Mouse (Mus musculus) fibroblast of lung, adult 2 months (primary cell): ENCODE measurements around the gene Tcte1.

ENCODE experiments used
- DNase-seq: peaks from one replicate; pipeline ENCODE4 v3.0.0-alpha.2; 2011; ENCODE audit warnings: low read depth

The Tcte1 gene

DNA sequence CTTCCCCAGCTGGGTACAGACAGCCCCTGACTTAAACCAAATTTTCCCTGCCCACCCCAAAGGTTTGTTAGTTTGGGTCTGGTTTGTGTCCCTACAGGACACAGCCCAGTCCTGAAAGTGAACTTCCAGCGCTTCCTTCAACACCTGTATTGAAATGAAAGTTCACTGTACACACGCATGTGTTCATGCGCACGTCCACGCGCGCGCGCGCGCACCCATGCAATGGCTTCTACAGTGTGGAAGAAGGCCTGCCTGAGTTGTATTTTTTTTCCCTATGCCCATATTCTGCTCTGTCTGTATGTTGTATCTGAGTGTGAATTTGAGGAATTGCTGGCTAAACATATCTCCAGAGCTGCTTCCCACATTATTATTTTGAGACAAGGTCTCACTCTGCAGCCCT is 41.9 kb downstream of the Tcte1 start:
- no peak for DNase-seq

DNA sequence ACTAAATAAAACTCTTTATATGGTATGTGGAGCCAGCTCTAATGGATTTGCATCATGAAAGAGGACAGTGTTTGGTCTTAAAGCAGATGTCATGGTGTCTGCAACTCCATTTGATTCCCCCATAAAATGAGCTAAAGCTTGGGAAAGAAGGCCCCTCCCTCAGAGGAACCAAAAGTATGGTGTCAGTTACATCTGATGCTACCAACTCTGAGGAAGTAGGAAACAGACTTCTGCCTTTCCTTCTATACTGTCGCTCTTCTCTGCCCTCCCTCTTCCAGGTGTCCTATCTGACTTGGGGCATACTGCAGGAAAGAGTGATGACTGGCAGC is 42.8 kb downstream of the Tcte1 start:
- no peak for DNase-seq

DNA sequence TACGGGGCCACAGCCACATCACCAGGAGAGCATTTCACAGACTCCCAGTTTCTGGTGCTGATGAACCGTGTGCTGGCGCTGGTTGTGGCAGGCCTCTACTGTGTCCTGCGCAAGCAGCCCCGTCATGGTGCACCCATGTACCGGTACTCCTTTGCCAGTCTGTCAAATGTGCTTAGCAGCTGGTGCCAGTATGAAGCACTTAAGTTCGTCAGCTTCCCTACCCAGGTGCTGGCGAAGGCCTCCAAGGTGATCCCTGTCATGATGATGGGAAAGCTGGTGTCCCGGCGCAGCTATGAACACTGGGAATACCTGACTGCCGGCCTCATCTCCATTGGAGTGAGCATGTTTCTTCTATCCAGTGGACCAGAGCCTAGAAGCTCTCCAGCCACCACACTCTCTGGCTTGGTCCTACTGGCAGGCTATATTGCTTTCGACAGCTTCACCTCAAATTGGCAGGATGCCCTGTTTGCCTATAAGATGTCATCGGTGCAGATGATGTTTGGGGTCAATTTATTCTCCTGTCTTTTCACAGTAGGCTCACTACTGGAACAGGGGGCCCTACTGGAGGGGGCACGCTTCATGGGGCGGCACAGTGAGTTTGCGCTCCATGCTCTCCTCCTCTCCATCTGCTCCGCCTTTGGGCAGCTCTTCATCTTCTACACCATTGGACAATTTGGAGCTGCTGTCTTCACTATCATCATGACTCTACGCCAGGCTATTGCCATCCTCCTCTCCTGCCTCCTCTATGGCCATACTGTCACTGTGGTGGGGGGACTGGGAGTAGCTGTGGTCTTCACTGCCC is 43.3 kb downstream of the Tcte1 start:
- no peak for DNase-seq

DNA sequence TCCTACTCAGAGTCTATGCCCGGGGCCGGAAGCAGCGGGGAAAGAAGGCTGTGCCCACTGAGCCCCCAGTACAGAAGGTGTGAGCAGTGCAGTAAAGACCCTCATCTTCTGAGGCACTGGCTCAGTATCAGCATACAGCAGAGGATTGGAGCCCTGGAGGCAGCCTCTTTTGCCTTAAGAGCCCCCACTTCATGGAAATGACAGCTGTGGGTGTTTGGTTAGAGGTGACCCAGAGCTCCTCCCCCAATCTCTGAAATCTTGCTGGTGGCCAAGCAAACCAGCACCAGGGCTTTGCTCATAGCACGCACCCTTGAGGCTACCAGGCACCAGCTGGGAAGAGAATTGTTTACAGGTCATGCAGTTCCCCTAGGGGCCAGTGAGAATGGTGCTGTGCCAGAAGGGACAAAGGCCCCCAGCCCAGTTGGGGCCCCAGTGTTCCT is 43.9 kb downstream of the Tcte1 start:
- no peak for DNase-seq

DNA sequence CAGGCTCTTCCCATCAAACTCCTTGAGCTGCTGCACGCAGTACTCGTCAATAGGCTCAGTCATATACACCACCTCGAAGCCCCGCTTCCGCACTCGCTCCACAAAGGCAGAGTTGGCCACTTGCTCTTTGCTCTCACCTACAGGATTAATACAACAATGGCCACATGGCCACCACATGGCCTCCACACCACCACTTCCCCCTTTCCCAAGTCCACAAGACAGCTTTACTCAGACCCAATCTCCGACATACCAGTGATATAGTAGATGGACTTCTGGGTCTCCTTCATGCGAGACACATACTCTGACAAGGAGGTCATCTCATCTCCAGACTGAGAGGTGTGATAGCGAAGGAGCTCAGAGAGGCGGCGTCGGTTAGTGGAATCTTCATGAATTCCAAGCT is 45.8 kb downstream of the Tcte1 start:
- DNase-seq, result no peak

DNA sequence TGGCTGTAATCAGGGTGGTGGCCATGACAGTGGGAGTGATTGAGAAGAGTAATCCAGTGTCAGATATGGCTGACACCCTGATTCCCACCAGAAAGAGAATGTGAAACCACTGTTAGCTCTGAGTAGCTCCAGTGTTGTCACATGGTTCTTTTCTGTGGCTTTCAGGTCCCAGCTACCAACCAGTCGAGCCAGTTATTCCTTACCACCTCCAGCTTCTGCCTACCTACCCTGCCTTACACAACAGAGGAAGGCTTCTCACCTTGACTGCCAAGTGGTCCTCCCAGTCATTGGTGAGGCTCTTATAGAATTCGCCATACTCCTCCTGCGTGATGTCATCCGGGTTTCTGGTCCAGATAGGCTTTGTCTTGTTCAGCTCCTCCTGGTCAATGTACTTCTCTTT is 46.8 kb downstream of the Tcte1 start:
- no peak for DNase-seq

DNA sequence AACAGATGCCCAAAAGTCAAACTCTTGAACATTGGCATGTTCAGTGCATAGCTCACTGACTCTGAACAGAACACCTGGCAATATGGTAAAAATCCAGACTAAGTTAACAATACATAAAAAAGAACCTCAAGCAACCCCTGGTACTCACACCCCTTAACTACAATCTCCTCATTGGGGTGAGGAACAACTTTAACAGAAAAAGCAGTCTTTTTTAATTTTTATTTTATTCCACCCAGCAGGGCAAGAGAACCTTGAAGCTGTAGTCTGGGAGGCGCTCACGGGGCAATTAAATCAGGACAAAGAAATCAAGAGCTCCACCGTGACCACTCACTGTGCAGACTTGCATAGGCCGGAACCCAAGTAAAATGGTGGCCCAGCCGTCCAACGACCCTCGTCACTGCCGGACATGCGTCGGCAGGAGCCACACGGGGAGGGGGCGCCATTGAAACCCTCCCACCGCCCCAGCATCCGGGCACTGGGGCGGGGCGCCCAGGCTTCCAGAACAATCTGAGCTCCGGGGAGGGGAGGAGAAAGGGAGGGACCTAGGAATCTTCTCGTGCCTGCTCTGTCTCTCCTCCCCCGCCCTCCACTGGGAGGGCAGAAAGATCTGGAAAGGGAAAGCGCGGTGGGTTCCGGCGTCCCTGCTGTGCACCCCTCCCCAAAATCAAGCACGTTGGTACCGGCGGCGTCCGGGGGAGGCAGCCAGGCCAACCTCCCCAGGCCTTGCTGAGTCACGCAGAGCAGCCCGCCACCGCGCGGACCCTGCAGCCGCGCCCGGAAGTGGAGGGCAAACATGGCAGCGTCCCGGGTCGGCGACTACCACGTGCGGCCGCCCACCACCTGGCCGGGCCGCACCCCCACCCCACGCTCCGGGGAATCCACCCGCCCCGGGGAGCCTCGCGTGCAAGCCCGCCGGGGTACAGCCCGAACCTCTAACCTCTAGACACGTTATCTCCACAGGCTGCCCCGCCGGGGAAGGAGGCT is 49.2 kb downstream of the Tcte1 start:
- DNase-seq, result no peak

DNA sequence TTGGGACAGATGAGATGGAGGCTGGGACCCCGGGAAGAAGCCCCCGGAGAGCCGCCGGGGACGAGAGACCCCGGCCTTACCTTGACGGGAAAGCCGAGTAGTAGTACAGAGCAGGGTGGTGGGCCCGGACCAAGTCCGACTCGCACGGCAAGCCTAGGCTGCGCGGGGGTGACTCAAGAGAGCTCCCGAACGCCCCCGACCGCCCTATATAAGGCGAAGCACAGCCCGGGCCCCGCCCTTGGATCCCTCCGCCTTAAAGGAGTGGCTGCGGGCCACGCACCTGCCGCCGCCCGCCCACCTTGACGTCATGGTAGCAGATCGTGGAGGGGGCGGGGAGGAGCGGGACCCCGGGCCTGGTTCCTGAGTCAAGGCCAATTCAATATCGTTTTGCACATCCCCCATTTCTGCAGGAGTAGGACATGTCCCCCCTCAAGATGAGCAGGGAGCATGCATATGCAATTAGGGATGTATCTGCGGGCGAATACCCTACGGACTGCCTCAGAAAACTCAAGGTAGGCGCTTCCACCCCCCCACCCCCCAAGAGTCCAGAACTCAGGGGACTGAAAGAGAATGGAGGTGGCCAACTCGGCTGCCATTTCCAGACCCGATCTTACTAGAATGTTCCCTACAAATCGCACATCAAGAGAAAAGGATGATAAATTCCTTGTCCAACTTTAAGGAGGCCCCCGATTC is 50.0 kb downstream of the Tcte1 start, which contains the start of gene Hsp90ab1:
Gene Hsp90ab1 (minus strand): TSS at position 185 of the 693 bp plus-strand sequence.
- DNase-seq, result peak; percentile 70

DNA sequence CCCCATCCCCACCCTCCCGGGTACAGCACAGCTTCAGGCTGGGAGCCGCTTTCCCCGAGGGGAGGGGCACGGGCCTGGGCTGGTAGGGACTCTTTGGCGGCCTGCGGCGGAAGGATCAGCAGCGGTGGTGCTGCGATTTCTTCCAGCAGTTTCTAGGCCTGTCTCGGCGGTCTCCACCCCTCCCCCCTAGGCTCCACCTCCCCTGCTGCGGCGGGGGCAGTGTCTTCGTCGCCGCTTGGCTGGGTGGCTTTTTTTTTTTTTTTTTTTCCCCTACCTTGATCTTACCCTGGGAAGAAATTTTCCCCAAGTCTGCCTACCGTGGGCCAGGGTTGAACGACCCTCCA is 50.5 kb downstream of the Tcte1 start:
- DNase-seq, result peak; percentile 69

DNA sequence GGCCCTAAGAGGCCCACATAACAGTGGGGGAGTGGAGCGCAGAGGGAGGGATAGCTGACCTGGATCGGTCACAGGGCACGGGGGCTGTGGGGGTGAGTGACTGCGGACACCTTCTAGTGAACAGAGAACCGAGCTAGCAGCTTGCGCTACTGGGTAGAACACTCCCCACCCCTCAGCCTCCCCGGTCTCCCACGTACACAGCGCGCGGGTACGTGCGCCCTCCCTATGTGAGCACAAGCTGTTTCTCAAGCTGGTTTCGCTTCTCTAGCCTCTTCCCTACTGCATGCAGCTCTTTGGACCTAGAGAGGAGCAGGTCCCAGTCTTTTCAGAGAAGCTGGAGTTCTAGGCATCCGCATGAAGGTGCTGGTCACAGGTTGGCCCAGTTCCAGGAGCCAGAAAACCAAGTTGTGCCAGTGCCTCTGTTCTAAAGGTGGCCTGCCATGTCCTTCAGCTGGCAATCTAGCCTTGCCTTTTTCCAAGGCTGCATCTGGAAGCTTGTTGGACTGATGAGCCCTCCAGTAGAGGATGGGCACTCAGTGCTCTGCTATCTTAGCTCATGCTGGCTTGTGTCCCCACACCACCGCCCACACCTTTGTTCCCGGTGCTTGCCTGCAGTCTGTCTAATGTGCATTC is 51.0 kb downstream of the Tcte1 start:
- no peak for DNase-seq

DNA sequence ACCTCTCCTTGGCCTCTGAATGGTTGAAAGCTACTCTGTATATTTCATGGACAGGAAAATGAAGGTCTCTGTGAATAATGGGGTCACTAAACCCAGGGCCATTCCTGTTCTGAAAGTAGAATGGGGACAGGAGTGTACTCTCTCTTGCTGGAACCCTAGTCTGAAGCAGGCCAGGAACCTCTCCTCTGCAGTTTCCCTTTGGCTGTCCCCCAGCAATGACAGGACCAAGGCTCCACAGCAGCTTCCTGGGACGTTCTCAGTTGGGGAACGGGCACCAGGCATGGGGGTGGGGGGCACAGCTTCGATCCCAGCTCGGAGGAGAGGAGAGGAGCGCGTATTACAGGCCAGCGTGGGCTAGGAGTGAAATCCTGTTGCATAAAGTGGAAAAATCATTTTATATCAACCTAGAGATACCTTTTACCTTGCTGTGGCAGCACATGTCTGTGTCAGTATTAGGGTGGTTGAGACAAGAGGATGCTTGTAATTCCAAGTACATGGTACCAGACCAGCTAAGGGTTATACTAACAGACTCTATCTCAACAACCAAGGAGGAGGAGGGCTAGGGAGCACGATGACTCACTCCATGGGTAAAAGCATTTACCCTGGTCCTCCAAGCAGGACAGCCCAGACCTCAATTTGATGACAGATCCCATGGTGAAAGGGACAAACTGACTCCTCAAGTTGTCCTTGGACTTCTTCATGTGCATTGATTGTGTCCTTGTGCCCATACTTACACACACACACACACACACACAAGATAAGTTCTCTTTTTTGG is 52.1 kb downstream of the Tcte1 start:
- DNase-seq, result no peak

DNA sequence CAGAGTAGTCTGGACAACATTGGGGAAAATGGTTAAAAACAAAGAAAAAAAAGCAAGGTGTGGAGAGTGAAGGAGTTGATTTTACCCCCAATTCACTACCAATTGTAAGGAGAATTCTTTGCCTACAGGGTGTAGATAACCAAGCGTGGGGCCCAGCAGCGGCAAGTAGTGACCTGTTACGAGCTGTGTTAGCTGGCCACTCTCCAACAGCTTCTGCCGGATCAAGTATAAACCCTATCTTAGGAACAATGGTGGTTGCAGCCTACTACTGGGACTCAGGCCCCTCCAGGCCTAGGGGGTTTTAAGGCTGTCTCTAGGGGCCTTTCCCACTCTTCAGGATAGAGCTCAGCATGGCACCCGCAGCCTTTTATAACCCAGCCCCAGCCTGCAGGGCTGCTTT is 55.0 kb downstream of the Tcte1 start:
- no peak for DNase-seq

DNA sequence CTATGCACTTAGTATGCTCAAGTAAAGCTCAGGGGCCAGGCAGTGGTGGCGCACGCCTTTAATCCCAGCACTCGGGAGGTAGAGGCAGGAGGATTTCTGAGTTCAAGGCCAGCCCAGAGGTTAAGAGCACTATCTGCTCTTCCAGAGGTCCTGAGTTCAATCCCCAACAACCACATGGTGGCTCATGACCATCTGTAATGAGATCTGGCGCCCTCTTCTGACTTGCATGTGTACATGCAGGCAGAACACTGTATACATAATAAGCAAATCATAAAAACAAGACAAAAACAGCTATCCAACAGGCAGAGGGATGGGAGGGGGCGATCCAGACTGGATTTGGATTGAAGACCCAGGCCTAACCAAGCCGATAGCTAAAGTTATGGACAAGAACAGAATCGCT is 55.6 kb downstream of the Tcte1 start:
- DNase-seq, result no peak

DNA sequence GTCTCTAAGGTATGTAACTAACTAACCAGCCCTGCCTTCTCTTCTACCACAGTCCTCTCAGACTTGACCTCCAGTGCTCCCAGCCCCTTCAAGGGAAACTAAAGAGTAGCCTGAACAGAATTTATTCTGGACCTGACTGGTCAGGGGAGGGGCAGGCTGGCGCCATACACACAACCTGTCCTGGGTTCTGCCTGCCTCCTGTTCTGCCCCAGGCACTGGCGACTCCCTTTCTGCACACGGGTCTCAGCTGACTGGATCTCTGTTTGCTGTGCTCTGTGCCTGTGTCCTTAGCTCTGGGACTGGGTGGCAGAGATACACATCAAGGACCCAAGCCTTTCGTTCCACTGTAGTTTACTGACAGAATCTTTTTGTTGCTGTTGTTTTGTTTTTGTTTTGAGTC is 56.3 kb downstream of the Tcte1 start:
- DNase-seq, result no peak

DNA sequence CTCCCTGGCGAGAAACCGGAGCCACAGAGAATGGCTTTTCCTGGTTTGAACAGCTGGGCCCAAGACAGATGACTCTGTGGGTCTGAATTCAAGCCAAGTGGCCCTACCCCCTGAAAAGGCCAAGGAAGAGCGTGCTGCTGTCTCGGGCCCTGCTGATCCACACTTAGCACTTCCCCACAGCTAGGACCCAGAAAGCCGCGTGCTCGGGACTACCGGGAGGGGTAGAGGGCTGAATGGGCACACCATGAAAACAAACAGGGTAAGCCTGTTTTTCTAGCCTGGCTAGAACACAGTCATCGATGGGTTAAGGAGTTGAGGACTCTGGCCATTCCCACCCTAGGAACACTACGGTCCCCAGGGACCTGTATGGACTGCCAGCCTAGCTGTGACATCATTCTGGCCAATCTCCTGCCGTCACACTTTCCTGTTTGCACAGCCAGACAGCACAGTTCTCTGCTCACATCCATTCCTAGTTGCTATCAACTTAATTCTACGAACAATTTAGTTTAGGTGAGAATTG is 57.8 kb downstream of the Tcte1 start:
- DNase-seq, result no peak

DNA sequence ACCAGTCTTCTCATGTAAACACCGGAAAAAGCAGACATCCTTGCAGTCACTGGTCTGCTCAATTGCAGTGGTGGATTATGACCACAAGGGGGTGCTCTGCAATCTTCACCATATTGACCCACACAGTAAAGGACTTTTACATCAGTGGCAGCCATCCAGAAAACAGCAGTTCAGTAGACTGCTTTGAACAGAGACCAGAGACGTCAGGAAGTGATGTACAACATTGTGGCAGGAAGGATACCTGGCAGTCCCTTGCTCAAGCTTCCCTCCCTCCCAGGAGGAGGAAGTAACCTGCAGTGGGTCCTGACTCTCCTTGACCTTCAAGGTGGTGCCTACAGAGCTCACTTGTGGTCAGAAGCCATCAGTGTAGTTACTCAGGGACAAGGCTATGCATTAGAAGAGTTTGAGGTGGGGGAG is 58.3 kb downstream of the Tcte1 start:
- no peak for DNase-seq

DNA sequence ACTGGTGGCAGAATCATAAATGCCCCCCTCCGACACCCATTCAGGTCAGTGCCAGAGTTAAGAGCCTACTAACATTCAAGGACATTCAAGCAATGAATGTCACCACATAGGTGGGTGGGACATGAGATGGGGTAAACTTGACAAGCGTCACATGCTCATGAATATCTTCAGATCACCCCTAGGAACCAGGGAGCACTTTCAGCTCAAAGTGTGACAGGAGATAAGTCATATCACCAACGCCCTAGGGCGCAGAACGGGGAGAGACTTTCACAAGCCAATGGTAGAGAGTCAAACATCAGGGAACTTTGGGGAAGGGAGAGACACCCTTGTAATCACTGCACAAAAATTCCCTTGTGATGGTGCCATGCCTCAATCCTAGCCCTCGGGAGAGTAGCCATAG is 59.0 kb downstream of the Tcte1 start:
- DNase-seq, result no peak

DNA sequence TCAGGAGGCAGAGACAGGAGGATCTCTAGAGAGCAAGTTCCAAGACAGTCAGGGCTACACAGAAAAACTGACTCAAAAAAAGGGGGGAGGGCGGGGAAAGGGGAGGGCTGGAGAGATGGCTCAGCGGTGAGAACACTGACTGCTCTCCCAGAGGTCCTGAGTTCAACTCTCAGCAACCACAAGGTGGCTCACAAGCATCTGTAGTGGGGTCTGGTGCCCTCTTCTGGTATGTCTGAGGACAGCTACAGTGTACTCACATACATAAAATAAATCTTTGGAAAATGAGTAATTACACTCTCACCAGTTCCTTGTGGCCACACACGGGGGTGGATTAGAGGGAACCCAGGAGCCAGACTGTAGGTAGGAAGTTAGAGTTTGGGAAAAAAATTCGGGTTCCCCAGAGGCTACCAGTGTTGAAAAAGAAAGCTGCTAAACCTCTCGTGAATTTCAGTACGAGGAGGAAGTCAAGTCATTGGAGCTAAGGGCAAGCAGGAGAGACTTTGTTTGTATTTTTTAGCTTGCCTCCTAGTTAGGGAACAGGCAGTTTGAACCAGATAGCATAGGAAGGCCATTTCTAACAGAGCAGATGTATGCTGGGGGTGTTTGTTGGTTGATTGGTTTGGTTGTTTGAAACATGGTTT is 59.6 kb downstream of the Tcte1 start:
- DNase-seq, result no peak

DNA sequence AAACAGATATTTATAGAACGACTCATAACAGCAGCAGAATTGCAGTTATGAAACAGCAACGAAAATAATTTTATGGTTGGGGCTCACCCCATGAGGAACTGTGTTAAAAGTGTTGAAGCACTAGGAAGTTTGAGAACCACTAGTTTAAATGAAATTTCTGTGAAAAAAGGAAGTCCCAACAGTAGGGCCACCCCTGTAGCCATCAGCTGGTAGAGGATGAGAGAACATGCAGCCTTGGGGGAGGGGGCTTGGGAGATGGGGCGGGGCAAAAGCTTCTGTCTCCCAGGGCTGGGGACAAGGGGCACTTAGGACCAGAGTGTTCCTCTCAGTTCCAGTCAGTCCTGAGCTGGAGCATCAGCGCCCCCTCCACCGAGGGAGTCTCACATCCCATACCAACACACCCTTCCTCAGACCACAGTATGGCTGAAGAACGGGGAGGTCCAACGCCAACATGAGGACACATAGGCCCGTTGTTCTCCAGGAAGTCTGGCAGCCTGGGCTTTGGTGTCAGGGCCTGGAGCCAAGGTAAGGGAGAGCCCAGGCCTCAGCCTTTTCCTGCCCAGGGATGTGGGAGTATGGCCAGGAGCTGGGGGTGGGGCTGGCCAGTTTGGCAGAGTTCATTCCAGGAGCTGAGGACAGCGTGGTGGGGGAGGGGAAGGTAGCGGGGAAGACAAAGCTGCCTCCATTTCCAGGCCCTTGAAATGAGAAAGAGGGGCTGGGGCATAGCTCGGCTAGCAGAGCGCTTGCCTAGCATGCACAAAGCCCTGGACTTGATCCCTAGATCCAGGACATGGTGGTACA is 61.1 kb downstream of the Tcte1 start:
- DNase-seq, result peak; percentile 93
